Comparison of ENCODE assay signal across 19 mouse cellular contexts in the genomic region with DNA sequence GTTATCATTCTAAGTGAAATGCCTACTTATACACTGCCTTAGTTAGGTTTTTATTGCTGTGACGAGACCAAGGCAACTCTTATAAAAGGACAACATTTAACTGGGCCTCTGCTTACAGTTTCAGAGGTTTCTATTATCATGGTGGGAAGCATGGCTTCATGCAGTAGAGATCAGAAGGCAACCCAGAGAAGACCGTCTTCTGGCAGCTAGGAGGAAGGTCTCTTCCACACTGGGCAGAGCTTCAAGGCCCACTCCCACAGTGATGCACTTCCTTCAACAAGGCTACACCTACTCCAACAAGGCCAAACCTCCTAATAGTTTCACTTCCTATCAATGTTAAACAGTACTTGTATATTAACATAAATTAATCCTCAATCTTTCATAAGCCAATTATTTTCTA.
"Had no signal": no experiment of that assay in that cellular context is flagged by ENCODE, and none has a peak within 500 bp of the region (broad histone marks: within the 10 kb centered on the region; RNA-seq: fewer than 3 reads in every experiment).

No protein-coding gene starts in this region.

- H3K4me1 ChIP-seq: midbrain, embryonic 15.5 days; stomach, embryonic 15.5 days had no signal

- H3K27ac ChIP-seq: midbrain, embryonic 13.5 days; midbrain, embryonic 15.5 days; neural tube, embryonic 12.5 days; stomach, embryonic 15.5 days; stomach, postnatal 0 days had no signal

- H3K4me2 ChIP-seq: lung, embryonic 14.5 days; midbrain, embryonic 11.5 days; midbrain, embryonic 13.5 days; midbrain, embryonic 15.5 days; neural tube, embryonic 12.5 days; stomach, embryonic 15.5 days had no signal

- H3K27me3 ChIP-seq: megakaryocyte, embryonic 14.5 days; midbrain, embryonic 13.5 days; midbrain, embryonic 15.5 days; neural tube, embryonic 12.5 days; stomach, embryonic 15.5 days had no signal

- H3K4me3 ChIP-seq: megakaryocyte, embryonic 14.5 days; midbrain, embryonic 13.5 days; midbrain, embryonic 15.5 days; neural tube, embryonic 12.5 days; stomach, embryonic 15.5 days had no signal

- ATAC-seq: midbrain, embryonic 13.5 days; midbrain, embryonic 15.5 days had no signal

- H3K36me3 ChIP-seq: midbrain, embryonic 13.5 days; midbrain, embryonic 15.5 days; neural tube, embryonic 12.5 days; stomach, embryonic 15.5 days had no signal

- H3K9ac ChIP-seq: lung, embryonic 14.5 days; midbrain, embryonic 13.5 days; midbrain, embryonic 15.5 days; neural tube, embryonic 12.5 days; stomach, embryonic 15.5 days had no signal

- DNase-seq: lung, adult 18-20 months; lung, embryonic 14.5 days; lung, postnatal 10 days; lung, postnatal 4 days; retina, postnatal 1 day; right cerebral cortex, adult 18-20 months; right cerebral cortex, postnatal 25 days; right cerebral cortex, postnatal 4 days; spleen, adult 18-20 months; thymus, adult 2 months; thymus, postnatal 25 days; thymus, postnatal 4 days had no signal

- H3K9me3 ChIP-seq: megakaryocyte, embryonic 14.5 days; midbrain, embryonic 13.5 days; midbrain, embryonic 15.5 days; neural tube, embryonic 12.5 days; stomach, embryonic 15.5 days had no signal
